Mouse (Mus musculus): Measurements from ENCODE around the gene Med20.
A peak's percentile ranks its signal among the peaks of the same experiment; 100 is the strongest.

Med20 gene

GRCm38 (mm10) chr17:47610849-47611660, at the start of gene Med20, which contains the start of the genes Bysl and Gm20517:
Gene Med20 (plus strand): TSS chr17:47611582.
Gene Bysl (minus strand): TSS chr17:47611492.
Gene Gm20517 (plus strand): TSS chr17:47611589.
- peak; percentile 98 for DNase-seq

DNA sequence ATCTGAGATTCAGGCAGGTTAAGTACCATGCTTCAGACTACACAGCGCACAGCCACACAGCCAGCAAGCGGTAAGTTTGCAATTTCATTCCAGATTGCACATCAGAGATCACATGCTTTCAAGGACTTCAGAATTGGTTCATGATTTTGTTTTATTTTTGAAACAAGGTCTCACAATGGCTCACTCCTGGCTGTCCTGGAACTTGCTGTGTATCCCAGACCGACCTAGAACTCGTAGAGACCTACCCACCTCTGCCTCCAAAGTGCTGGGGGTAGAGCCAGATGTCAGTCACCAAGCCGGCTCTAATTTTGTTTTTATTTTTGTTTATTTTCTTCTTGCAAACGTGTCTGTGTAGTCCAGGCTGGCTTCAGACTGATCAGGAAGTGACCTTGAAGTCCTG, 48.5 kb upstream of the Med20 start:
- no peak for DNase-seq

GRCm38 (mm10) chr17:47564612-47565011, 46.8 kb upstream of the Med20 start:
- DNase-seq = no peak

DNA sequence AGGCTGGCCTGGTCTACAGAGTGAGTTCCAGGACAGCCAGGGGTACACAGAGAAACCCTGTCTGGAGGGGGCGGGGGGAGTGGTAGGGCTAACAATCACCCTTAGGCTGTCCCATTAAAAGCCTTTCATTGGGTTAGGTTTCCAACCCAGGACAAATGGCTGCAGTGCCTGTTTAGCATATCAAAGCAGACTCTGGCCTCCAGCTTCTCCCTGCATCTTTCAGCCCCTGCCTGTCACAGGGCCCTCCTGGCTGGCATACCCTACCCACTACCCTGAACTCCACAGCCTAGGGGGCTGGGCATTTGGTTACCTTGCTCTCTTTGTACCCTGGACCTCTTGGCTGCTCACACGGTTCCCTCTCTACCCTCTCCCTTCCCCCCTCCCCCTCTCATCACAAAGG, 45.2 kb upstream of the Med20 start:
- no peak for DNase-seq

GRCm38 (mm10) chr17:47567271-47567670, 44.1 kb upstream of the Med20 start:
- DNase-seq = no peak

DNA sequence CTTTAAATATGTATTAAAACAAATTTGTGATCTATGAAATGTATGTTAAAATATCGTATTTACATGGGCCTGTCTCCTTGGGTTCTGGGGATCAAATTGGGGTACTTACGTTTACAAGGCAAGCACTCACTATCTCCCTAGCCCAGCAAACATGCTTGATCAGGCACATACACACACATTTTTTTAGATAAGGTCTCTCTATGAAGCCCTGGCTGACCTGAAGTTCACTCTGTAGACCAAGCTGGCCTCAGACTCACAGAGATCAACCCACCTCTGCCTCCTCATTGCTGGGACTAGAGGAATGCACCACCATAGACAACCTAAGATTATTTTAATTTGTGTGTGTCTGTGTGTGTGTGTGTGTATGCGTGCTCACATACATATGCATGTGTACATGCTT, 43.0 kb upstream of the Med20 start:
- DNase-seq = no peak

GRCm38 (mm10) chr17:47568951-47569527, 42.3 kb upstream of the Med20 start:
- DNase-seq = no peak

DNA sequence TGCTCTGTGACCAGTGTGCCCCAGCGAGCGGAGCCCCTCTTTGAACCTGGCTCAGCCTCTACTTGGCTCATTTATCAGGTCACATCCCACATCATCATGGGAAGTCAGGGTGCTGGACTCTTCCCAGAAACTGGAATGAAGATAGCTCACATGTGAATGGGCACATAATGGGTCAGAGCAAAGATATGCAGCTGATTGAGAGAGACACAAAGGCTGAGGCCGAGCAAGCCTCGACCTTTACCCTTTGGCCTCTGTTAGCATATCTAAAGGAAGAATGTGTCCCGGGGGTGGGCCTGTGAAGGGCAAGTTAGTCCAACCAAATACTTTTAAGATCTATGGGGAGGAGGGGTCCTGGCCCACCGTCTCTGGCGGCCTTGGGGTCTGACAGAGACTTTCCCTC, 39.8 kb upstream of the Med20 start:
- DNase-seq = no peak

DNA sequence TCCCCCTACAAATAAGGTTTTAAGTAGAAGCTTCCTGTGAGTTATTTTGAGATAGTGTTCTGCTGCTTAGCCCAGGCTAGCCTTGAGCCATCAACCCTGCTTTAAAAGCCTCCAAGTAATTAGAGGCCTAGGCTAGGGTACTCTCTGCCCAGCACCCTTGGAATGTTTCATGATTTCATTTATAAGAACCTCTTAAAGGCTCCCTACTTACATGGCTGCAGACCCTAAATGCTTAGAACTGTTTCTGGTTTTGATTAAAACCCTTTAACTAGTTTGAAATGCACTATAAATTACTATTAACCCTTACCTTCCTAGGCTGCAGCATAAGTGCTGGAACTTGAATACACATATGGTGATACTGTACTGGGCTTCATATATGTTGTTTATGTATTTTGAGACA, 38.9 kb upstream of the Med20 start:
- no peak for DNase-seq

DNA sequence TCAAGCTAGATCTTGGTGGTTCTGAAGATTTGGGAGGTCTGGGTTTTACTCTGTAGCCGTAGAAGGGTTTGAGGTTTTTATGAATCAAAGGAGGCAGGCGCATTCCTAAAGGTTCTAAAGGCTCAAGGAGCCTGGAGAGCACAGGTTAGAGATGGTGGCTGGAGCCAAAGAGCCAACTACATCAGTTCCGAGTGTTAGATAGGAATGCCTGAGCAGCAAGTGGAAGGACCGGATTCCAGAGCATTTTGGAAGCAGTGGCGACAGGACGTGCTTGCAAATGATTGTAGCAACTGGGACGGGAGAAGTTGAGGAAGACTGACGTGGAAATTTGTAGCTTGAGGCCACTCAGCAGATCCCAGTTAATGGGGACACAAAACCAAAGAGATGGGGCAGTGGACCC, 37.4 kb upstream of the Med20 start:
- DNase-seq = no peak

DNA sequence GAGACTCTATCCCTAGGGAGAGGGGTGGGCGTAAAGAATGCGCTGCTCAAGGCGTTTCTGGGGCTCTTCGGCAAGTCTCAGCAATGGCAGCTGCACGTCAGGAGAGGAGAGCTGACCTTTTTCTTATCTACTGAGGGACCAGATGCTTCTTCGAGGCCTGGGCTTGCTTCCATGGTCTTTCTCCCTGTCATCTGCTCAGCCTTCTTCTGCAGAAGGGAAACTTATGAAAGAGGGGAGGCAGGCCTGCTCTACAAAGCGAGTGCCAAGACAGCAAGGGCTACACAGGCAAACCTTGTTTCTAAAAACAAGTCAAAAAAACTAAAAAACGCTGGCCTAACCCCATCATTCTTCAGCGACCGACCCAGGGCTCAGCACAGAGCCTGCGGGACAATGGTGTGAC, 36.6 kb upstream of the Med20 start:
- DNase-seq = no peak

GRCm38 (mm10) chr17:47578655-47579054, 32.7 kb upstream of the Med20 start:
- no peak for DNase-seq

GRCm38 (mm10) chr17:47580962-47581361, 30.4 kb upstream of the Med20 start:
- no peak for DNase-seq

DNA sequence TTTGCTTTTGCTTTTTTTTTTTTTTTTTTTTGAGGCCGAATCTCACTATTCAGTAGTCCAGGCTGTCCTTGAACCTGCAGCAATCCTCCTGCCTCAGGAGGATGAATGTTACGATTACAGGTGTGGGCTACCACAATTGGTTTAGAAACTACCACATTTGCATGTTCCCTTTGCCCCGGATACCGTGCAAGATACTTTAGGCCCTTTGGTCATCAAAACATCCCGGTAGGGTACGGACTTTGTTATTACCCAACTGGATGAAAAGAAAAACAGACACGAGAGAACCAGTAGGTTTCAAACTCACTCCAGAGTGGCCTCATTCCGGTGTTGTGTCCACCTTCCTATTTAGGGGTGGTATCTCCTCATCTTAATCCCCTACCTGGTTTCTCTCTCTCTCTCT, 22.9 kb upstream of the Med20 start:
- no peak for DNase-seq

DNA sequence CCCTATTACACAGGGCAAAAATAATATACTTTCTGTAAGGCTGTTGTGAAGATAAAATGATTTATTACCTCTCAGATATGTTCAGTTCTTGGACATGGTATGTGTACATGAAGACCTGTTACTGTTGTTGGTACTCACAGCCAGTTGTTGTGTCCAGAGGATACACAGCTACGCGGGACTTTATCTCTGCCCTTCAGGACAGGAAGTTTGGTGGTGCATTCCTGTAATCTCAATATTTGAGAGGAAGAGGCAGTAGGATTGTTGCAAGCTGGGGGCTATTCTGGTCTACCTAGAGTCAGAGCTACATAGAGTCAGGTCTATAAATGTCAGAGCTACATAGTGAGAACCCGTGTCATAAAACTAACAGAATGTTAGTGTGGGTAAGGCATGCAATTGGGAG, 20.3 kb upstream of the Med20 start:
- DNase-seq = no peak

- DNase-seq = peak; percentile 86 to 92
Measured at GRCm38 (mm10) chr17:47593215-47593853, 18.0 kb upstream of the Med20 start.

DNA sequence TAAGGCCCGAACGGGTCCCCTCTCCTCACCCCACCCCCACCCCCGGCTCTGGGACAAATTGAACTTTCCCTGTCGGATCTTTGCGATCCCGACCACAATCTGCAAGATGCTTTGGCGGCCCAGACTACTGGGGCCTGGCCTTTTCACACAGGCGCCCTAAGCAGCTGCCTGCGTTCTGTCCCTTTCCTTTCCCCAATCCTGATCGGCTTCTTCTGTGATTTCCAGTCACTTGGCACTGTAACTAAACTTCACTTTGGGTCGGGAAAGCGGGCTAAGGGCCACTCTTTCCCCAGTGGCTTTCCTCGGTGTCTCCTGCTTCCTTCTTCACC, 17.6 kb upstream of the Med20 start:
- no peak for DNase-seq

- DNase-seq = no peak
Measured at GRCm38 (mm10) chr17:47594183-47594968, 17.0 kb upstream of the Med20 start.

- no peak for DNase-seq
Measured at GRCm38 (mm10) chr17:47594969-47595247, 16.5 kb upstream of the Med20 start.

DNA sequence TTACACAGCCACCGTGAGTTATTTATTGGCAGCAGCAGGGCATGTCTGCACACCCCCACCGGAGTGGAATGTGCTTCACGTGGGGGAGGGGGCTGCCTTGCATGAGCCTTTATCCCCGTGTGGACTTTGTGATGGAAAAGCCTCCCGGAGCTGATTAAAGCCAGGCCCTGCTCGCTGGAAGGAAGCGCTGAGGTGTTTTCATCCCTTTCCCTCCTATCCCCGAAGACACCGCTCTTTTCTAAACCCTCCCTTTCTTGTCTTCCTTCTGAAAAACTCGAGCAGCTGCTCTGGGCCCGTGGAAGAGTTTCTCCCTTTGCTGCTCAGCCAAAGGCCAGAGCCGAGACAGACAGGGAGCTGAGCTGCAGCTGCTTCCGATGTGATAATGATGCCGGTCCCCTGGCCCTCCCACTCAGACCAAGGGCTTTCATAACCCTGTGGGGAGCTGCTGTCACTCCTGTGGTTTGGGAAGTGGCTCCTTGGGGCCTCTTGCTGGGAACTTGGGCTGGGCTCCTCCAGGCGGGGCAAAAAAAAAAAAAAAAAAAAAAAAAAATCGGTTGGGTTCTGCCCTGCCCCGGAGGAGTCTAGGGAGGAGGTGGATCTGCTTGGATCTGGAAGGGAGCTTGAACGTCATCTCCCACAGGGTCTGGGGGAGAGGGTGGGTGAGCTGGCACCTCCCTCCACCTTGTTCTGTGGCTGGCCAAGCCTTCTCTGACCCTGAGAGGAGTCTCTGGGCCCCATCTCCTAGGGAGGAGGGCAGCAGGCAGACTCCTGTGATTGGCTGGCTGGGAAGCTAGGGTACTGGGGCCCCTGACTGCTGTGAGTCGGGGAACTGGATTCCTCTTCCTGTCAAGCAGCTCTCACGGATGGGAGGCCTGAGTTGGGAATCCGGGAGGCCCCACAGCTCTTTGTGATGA, 15.9 kb upstream of the Med20 start:
- no peak for DNase-seq

DNA sequence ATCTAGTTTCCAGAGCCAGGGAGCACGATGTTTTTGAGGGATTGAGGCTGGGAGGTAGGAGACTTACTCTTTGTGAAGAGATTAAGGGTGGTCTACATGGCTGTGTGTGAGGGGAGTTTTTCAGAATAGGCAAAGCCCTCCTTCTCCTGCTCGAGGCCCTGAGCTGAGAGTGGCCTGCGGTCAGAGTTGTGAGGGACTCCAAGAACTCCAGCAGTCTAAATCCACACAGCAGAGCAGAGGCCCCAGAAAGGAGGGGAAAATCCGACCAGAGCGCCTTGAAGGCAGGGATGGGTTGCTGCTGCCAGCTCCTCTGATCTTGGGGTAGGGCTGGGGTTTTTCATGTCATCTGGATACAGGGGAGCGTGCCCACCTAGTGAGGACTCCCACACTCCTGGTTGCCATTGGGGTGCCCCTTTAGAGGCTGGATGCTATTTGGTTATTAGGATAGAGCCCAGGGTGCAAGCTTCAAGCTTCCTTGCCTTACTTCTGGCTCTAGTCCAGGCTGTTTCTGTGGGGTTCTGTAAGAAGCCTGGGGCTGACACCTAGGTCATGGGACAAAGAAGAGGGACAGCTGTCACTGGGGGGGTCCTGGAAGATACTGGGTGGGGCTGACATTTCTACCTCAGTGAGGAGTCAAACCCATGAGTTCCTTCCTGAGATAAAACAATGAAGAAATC, 15.1 kb upstream of the Med20 start:
- DNase-seq = no peak

DNA sequence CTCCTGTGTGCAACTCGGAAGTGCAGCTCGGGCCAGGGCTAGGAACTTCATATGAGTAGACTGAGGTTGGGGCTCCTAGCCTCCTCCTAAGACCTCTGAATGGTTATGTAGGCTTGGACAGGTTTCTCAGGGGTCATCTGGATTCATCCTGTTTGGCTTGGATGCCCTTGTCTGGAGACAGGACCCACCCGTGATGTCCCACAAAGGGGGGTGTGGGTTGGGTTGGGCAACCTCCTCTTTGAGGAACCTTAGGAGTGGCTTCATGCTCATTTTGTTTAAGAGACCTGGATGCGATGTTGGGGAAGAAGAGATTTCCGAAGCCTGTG, 14.6 kb upstream of the Med20 start:
- DNase-seq = no peak
